Mouse (Mus musculus) layer of hippocampus, postnatal 25 days (tissue): Measurements from ENCODE around the gene Prc1. TPM values are rescaled to one million over a fixed set of nuclear protein-coding genes. Genes with fewer than 3 reads are reported as not detected.

Experiments used
- DNase-seq, 2 experiments: peaks; one replicate each; pipeline ENCODE4 v3.0.0; 2022; ENCODE audit warnings: mixed read lengths in 2 of 2, low spot score in 1 of 2; ENCODE audit errors: extremely low spot score in 1 of 2
- total RNA-seq, 2 experiments: library from RNA; stranded (reverse); gene quantifications; 2 replicates each; pipeline ENCODE4 v1.2.3; 2021

Gene Prc1
- total RNA-seq, 2 experiments from 2014 or later, result 2.2 to 2.7 TPM

DNA sequence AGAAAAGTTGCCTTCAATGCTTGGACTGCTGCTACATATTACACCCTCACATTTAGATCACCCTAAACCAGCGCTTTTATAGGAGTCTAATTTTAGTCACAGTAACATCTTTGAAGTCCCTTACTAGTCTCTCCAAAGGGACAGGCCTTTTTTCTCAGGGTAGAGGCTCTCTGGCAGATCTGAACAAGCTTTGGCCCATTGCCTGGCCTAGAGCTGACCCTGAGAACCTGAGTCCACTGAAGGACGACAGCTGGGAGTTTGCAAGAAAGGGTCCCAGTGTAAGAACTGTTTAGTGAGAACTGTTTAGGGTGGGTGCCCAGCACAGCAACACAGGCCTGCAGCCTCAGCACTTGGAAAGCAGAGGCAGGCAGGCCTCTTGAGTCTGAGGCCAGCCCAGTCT lies 71.5 kb downstream of the Prc1 start:
- no peak for DNase-seq

Other genes with a start within 250 kb of the Prc1 start
- 10 to 100 TPM; 62.2 to 67.0 TPM for gene Idh2, start 179.1 kb upstream of the Prc1 start, total RNA-seq
- gene Sema4b, start 107.6 kb upstream of the Prc1 start, total RNA-seq, result 10 to 100 TPM; 23.0 to 23.2 TPM
- gene Cib1, start 61.6 kb upstream of the Prc1 start, total RNA-seq, result 10 to 100 TPM; 23.8 to 25.2 TPM
- gene Gdpgp1, start 61.6 kb upstream of the Prc1 start, total RNA-seq, result 1 to 10 TPM; 6.1 to 6.9 TPM
- gene Ttll13, start 48.1 kb upstream of the Prc1 start, total RNA-seq, result 1 to 10 TPM; 1.8 to 2.0 TPM
- gene Ngrn, start 33.2 kb upstream of the Prc1 start, total RNA-seq, result 10 to 100 TPM; 40.0 to 44.4 TPM
- 10 to 100 TPM; 19.3 to 23.6 TPM for gene Vps33b, start 24.8 kb upstream of the Prc1 start, total RNA-seq
- 10 to 100 TPM; 13.6 to 15.4 TPM for gene Rccd1, start 30.0 kb downstream of the Prc1 start, total RNA-seq
- 10 to 100 TPM; 34.9 to 41.5 TPM for gene Unc45a, start 46.6 kb downstream of the Prc1 start, total RNA-seq
- gene Hddc3, start 48.7 kb downstream of the Prc1 start, total RNA-seq, result 10 to 100 TPM; 45.5 to 48.1 TPM
- gene Man2a2, start 76.9 kb downstream of the Prc1 start, total RNA-seq, result 100 to 1,000 TPM; 141 to 168 TPM
- 1 to 10 TPM; 4.2 to 6.1 TPM for gene Fes, start 93.5 kb downstream of the Prc1 start, total RNA-seq
- gene Furin, start 111.0 kb downstream of the Prc1 start, total RNA-seq, result 10 to 100 TPM; 39.6 to 42.3 TPM
- gene Blm, start 240.7 kb downstream of the Prc1 start, total RNA-seq, result 1 to 10 TPM; 3.8 to 5.0 TPM